Mouse (Mus musculus) limb, embryonic 10.5 days (tissue): ENCODE results near the gene Rnf169. TPM values are rescaled to one million over a fixed set of nuclear protein-coding genes. Genes with fewer than 3 reads are reported as not detected.
A peak's percentile ranks its signal among the peaks of the same experiment; 100 is the strongest.

Experiments
- DNase-seq: peaks from one replicate; pipeline ENCODE4 v3.0.0-alpha.2; 2017; ENCODE audit warnings: low spot score
- H3K27ac ChIP-seq: fragments of 300-500 bp; sonication (generic); 2 replicates; pipeline ENCODE4 v1.5.1; 2016; ENCODE audit warnings: mild to moderate bottlenecking
- H3K27me3 ChIP-seq: fragments of 300-500 bp; sonication (generic); 2 replicates; pipeline ENCODE4 v1.6.1; 2016; ENCODE audit warnings: low read depth, mild to moderate bottlenecking; ENCODE audit not compliant: poor library complexity, severe bottlenecking
- H3K36me3 ChIP-seq: fragments of 300-500 bp; sonication (generic); 2 replicates; pipeline ENCODE4 v1.6.1; 2016; ENCODE audit warnings: mild to moderate bottlenecking, moderate library complexity
- H3K4me1 ChIP-seq: fragments of 300-500 bp; sonication (generic); 2 replicates; pipeline ENCODE4 v1.6.1; 2016
- H3K4me3 ChIP-seq: fragments of 300-500 bp; sonication (generic); 2 replicates; pipeline ENCODE4 v1.5.1; 2016; ENCODE audit warnings: mild to moderate bottlenecking, moderate library complexity
- H3K9me3 ChIP-seq: fragments of 300-500 bp; sonication (generic); replicated peaks from 2 replicates; pipeline ENCODE4 v1.6.1; 2016; ENCODE audit warnings: mild to moderate bottlenecking
- WGBS: fragments of 180-500 bp; shearing (Covaris S2); methylation state at CpG from one replicate; pipeline ENCODE4 v1.1.7; 2016; 5-methylcytosine and 5-hydroxymethylcytosine counted together
- polyA plus RNA-seq: library from polyadenylated mRNA; unstranded; fragments of >200 nt; fragmentation: Nextera tagmentation; extraction: Ambion mirVana; gene quantifications from 2 replicates; pipeline ENCODE4 v1.2.1, GENCODE M21; 2016

Gene Rnf169
- polyA plus RNA-seq, 1 experiment from 2014 or later = 6.3 TPM

DNA sequence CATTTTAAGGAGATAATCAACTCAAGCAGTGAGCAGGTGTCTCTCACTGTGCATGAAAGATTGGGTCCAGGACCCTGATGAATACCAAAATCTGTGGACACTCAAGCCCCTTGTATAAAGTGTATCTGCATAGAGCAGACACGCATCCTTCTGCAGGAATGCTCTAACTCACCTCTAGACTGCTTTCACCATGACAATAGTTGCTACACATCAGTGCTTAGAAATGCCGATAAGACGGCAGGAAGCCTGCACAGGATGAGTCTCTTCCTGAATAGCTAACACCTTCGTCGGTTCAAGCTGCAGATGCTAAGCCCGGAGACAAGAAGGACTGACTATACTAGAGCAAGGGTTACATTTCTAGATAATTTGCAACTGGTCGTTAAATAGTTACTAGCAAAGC is 14.9 kb upstream of the Rnf169 start:
- Histone ChIP-seq H3K27me3 (no peaks in the 10 kb centered on the region), H3K27ac (no peak overlapping the region), H3K36me3 (no peaks in the 10 kb centered on the region), H3K4me1 (peaks cover 6% of the 10 kb centered on the region; the same call in 1 of the 2 replicates), H3K4me3 (no peak overlapping the region), H3K9me3 (no peaks in the 10 kb centered on the region)
- WGBS = 80% methylated on average over 7 of the region's 7 CpGs
- DNase-seq = no peak

DNA sequence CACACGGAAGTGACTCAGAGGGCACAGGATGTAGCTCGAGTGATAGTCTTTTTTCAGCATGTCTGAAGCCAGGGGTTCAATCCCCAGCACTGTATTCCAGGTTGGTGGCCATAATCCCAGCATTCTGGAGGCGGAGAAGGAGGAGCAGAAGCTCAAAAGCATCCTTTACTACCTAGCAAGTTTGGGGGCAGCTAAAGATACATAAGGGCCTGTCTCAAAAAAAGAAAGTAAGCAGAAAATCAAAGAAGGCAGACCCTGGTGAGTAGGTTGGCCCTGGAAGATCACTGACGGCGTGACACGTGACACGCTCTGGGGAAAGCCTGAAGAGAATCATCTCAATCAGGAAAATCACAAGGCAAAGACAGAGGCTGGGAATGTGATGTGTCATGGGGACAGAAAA is 12.9 kb upstream of the Rnf169 start:
- H3K36me3 ChIP-seq = no peaks in the 10 kb centered on the region
- no peak overlapping the region for H3K27ac ChIP-seq
- no peaks in the 10 kb centered on the region for H3K27me3 ChIP-seq
- peaks cover 10% of the 10 kb centered on the region; the same call in 1 of the 2 replicates for H3K4me1 ChIP-seq
- no peak overlapping the region for H3K4me3 ChIP-seq
- H3K9me3 ChIP-seq = no peaks in the 10 kb centered on the region
- WGBS = 93% methylated on average over 7 of the region's 7 CpGs
- DNase-seq = no peak

DNA sequence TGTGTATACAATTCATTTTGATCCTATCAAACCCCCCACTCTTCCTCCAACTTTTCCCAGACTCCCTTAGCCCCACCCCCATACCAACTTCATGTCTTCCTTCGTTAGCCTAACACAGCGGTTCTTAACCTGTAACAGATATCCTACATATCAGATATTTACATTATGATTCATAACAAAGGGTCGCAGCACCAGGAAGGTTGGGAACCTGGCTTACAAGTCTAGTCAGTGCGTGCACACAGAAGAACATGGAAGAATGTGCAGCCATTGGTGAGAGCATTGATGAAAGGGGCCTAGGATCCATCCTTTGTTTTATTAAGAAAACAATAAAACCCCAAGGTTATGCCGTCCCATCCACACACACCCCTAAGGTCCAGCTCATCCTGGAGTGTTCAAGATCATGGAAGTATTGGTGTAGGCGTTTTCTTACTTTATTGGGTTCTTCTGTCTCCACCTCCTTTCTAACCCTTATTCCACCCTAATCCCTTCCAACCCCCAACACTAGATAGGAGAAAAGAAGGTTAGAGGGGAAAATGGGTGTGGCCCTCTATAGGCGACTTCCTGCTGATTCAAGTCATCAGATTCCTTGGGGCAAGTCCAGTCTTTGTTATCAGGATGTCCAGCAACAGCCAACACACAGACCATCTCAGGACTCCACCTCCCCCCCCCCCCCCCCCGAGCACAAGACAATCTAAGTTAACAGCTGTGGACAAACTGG is 10.9 kb upstream of the Rnf169 start:
- Histone ChIP-seq H3K27me3 (0 out of 2 replicates have a peak, but pooled peaks cover 6% of the 10 kb centered on the region), H3K4me3 (no peak overlapping the region)
- 81% methylated on average over 8 of the region's 8 CpGs for WGBS

GRCm38 (mm10) chr7:99989844-99990760 is 9.9 kb upstream of the Rnf169 start:
- no peak for DNase-seq
- WGBS = 65% methylated on average over 15 of the region's 15 CpGs

More for the DNA sequence above, 10.9 kb upstream of the Rnf169 start:
- no peak for DNase-seq
- H3K9me3 ChIP-seq = no peaks in the 10 kb centered on the region
- no peaks in the 10 kb centered on the region for H3K36me3 ChIP-seq
- H3K4me1 ChIP-seq = peaks cover 10% of the 10 kb centered on the region; the same call in 1 of the 2 replicates
- H3K27ac ChIP-seq = no peak overlapping the region

DNA sequence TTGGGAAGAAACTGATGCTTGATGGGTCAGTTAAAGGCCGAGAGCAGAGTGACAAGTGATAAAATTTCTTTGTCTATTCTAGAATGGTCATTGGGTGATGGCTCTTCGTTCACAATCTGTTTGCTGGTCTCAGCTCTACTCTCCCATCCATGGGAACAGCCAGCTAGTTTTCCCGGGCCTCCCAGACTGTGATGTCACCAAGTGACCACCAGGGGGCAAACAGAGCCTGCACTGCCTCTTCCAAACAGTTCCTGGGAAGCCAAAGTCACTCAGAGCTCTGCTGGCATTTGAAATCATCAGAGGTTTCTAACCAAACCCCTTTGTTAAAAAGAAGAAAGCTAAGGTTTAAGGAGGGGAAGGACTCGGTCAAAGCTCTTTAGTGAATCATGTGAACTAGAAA is 8.5 kb upstream of the Rnf169 start:
- WGBS = 9% methylated on average over 4 of the region's 4 CpGs

More at GRCm38 (mm10) chr7:99989844-99990760, 9.9 kb upstream of the Rnf169 start:
- Histone ChIP-seq H3K4me1 (peaks cover 10% of the 10 kb centered on the region; the same call in 1 of the 2 replicates), H3K4me3 (no peak overlapping the region), H3K27me3 (0 out of 2 replicates have a peak, but pooled peaks cover 6% of the 10 kb centered on the region), H3K9me3 (no peaks in the 10 kb centered on the region), H3K36me3 (no peaks in the 10 kb centered on the region), H3K27ac (no peak overlapping the region)

GRCm38 (mm10) chr7:99982256-99983242 is 2.3 kb upstream of the Rnf169 start:
- DNase-seq = no peak
- WGBS = 86% methylated on average over 13 of the region's 13 CpGs
- 0 out of 2 replicates have a peak, but pooled peaks cover under 1% of the 10 kb centered on the region for H3K36me3 ChIP-seq
- no peaks in the 10 kb centered on the region for H3K9me3 ChIP-seq
- H3K4me1 ChIP-seq = peaks cover 15% of the 10 kb centered on the region
- H3K27me3 ChIP-seq = 0 out of 2 replicates have a peak, but pooled peaks cover 6% of the 10 kb centered on the region
- no peak overlapping the region for H3K27ac ChIP-seq
- no peak overlapping the region for H3K4me3 ChIP-seq

More for the DNA sequence above, 8.5 kb upstream of the Rnf169 start:
- Histone ChIP-seq H3K9me3 (no peaks in the 10 kb centered on the region), H3K4me1 (peaks cover 10% of the 10 kb centered on the region; the same call in 1 of the 2 replicates), H3K27ac (no peak overlapping the region), H3K27me3 (0 out of 2 replicates have a peak, but pooled peaks cover 6% of the 10 kb centered on the region), H3K36me3 (no peaks in the 10 kb centered on the region), H3K4me3 (no peak overlapping the region)
- DNase-seq = peak; percentile 84

GRCm38 (mm10) chr7:99981311-99981710 is 1.1 kb upstream of the Rnf169 start:
- Histone ChIP-seq H3K4me1 (peaks cover 15% of the 10 kb centered on the region), H3K4me3 (no peak overlapping the region), H3K27me3 (no peaks in the 10 kb centered on the region), H3K27ac (peak overlapping the region; percentile 99), H3K36me3 (peaks cover 9% of the 10 kb centered on the region), H3K9me3 (no peaks in the 10 kb centered on the region)
- DNase-seq = peak; percentile 46
- WGBS = 10% methylated on average over 2 of the region's 2 CpGs

DNA sequence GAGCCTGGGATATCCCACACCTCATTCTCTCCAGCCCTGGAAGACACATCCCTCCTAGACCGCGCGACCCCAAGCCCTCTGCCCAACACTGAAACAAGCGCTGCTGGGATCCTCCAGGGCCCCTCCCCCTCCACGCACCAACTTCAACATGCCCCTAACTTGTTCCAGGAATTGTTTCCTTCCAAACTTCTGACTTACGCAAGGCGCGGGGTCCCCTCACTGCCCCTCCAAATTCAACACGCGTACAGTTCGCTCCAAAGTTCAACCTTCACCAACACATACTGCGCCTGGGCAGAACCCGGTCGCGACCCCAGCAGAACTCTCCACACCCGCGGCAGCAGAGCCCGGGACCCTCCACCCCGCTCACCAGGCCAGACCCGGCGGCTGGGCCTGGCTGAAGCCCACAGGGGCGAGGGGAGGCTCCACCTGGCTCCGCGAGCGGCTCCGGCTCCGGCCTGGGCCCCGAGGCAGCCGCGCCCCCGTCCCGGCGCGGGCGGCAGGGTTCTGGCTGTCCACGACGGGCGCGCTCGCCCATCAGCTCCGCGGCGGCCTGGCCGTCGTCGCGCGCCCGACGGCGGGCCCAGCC is 609 bp downstream of the Rnf169 start:
- H3K36me3 ChIP-seq = peaks cover 9% of the 10 kb centered on the region
- DNase-seq = peak; percentile 82
- peaks cover 19% of the 10 kb centered on the region for H3K4me1 ChIP-seq
- peak overlapping the region; percentile 97 for H3K4me3 ChIP-seq
- peak overlapping the region; percentile 99 for H3K27ac ChIP-seq
- no peaks in the 10 kb centered on the region for H3K27me3 ChIP-seq
- 0% methylated on average over 51 of the region's 51 CpGs for WGBS
- H3K9me3 ChIP-seq = no peaks in the 10 kb centered on the region

DNA sequence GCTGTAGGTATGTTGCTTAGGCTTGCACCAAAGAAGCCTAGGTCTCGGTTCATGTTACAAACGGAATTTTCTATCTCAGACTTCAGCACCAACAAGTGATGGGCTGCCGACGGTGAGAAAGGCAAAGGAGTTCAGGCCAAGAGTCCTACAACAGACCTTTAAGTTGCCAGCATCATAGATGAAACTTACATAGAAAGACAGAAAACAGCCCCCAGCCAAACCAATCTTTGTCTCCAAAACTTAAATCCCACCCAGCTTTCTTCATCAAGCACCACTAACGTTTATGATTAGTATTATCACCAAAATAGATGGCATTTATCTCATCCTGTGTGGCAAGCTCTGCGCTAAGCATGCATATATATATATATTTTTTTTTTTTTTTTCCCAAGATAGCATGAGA is 1.2 kb downstream of the Rnf169 start:
- no peaks in the 10 kb centered on the region for H3K9me3 ChIP-seq
- H3K4me3 ChIP-seq = peak overlapping the region; percentile 97
- H3K27me3 ChIP-seq = no peaks in the 10 kb centered on the region
- 14% methylated on average over 6 of the region's 6 CpGs for WGBS
- peaks cover 9% of the 10 kb centered on the region for H3K36me3 ChIP-seq
- no peak for DNase-seq
- peak overlapping the region; percentile 99 for H3K27ac ChIP-seq
- peaks cover 24% of the 10 kb centered on the region for H3K4me1 ChIP-seq

- DNase-seq = peak; percentile 5
- Histone ChIP-seq H3K36me3 (peaks cover 9% of the 10 kb centered on the region), H3K9me3 (no peaks in the 10 kb centered on the region), H3K27me3 (no peaks in the 10 kb centered on the region), H3K4me1 (peaks cover 27% of the 10 kb centered on the region), H3K27ac (no peak overlapping the region), H3K4me3 (no peak overlapping the region)
- WGBS = 91% methylated on average over 2 of the region's 2 CpGs
Observed at GRCm38 (mm10) chr7:99978041-99978440, 2.2 kb downstream of the Rnf169 start.

DNA sequence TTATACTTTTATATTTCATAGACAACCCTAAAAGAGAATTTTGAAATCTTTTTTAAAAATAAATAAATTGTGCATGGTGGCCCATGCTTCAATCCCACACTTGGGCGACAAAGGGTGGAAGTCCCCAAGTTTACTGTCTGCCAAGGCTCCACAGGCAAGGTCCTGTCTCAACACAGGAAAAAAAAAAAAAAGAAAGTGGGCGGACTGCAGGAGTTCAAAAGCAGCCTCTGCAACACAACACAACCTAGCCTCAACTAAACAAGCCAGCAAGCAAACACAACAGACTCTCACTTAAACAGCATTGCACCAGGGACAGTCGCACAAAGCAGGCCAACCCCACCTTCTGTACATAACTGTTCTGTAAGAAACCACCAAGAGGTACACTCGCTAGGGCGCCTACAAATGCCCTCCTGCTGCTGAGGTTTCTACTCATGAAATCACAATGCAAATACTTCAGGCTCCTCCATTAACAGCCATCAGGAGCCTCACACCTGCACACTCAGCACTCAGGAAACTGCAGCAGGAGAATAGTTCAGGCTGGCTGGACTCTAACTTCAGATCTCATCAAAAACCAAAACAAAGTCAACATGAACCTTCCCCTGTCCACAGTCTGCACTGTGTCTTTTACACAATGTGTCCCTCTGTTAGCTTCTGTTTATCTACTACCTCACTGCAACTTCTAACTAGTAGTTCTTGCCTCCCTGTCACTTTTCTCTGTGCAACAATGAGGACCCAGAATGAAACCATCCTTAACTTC is 4.3 kb downstream of the Rnf169 start:
- Histone ChIP-seq H3K36me3 (peaks cover 9% of the 10 kb centered on the region), H3K27ac (no peak overlapping the region), H3K4me1 (peaks cover 33% of the 10 kb centered on the region), H3K27me3 (no peaks in the 10 kb centered on the region), H3K9me3 (no peaks in the 10 kb centered on the region), H3K4me3 (no peak overlapping the region)
- 87% methylated on average over 5 of the region's 5 CpGs for WGBS
- peak; percentile 17 for DNase-seq
